Mouse (Mus musculus): Measurements from ENCODE around the gene Bid. TPM values are rescaled to one million over a fixed set of nuclear protein-coding genes. Genes with fewer than 3 reads are reported as not detected.
"Not testable (repeated sequence)": the region's sequence is repeated elsewhere in the genome, so short reads cannot be mapped to it uniquely, and the experiment has no call there.

The Bid gene
- polyA plus RNA-seq, 1 experiment from 2014 or later = 23.8 TPM

- Histone ChIP-seq H3K9ac (no peak overlapping the region), H3K36me3 (no peaks in the 10 kb centered on the region), H3K9me3 (replicated peaks) (no peaks in the 10 kb centered on the region), H3K27ac (no peak overlapping the region), H3K4me3 (replicated peaks) (no peak overlapping the region), H3K4me1 (peaks cover 29% of the 10 kb centered on the region), H3K27me3 (0 out of 2 replicates have a peak, but pooled peaks cover 6% of the 10 kb centered on the region), H3K4me2 (no peak overlapping the region)
- no peak for ATAC-seq (replicated peaks; ENCODE audit: low FRiP score)
- 87% methylated on average over 8 of the region's 8 CpGs for WGBS
Observed at GRCm38 (mm10) chr6:120913783-120914182, 2.9 kb downstream of the Bid start.

GRCm38 (mm10) chr6:120912931-120913330 lies 3.7 kb downstream of the Bid start:
- Histone ChIP-seq H3K9ac (no peak overlapping the region), H3K9me3 (replicated peaks) (no peaks in the 10 kb centered on the region), H3K36me3 (no peaks in the 10 kb centered on the region), H3K4me1 (peaks cover 29% of the 10 kb centered on the region), H3K4me3 (replicated peaks) (no peak overlapping the region), H3K4me2 (no peak overlapping the region), H3K27me3 (0 out of 2 replicates have a peak, but pooled peaks cover 6% of the 10 kb centered on the region), H3K27ac (no peak overlapping the region)
- ATAC-seq (replicated peaks; ENCODE audit: low FRiP score) = no peak
- WGBS = 54% methylated on average over 2 of the region's 2 CpGs

DNA sequence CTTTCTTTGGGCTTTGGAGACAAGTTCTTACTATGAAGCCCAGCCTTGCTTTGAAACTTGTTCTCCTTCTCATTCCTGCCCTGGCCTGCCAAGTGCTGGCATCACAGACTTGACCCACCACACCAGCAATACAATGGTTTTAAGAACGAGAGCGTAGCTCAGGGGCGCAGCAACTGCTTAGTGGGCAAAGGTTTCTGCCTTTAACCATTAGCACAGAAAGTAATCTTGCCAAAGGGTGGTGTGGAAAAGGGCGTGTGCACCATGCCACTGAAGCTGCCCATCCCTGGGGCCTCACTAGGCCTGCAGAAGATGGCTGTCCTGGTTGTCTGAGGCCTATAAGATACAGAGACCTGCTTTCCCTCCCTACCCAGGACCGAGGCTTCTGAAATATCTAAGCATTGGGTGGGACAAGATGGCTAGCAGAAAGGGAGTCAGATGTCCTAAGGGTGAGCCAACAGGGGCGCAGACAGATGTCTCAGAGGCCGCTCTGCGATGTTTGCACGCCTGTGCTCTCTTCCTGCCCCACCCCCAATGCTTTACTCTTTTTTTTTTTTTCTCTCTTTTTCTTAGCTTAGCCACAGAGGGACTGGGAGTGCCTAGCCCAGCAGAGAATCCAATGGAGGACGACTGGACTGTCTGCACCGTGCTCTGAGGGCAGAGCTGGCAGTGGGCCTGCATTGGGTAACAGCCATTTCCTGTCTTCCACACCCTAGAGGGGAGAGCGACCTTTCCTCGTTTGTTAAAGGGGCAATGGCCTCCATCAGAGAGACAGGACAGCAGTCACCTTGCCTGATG lies 5.2 kb downstream of the Bid start:
- H3K36me3 ChIP-seq = no peaks in the 10 kb centered on the region
- 0 out of 2 replicates have a peak, but pooled peaks cover 6% of the 10 kb centered on the region for H3K27me3 ChIP-seq
- no peak overlapping the region for H3K4me3 ChIP-seq (replicated peaks)
- H3K4me2 ChIP-seq = no peak overlapping the region
- H3K4me1 ChIP-seq = peaks cover 25% of the 10 kb centered on the region
- no peak for ATAC-seq (replicated peaks; ENCODE audit: low FRiP score)
- H3K9ac ChIP-seq = no peak overlapping the region
- WGBS = 68% methylated on average over 13 of the region's 13 CpGs
- no peak overlapping the region for H3K27ac ChIP-seq
- H3K9me3 ChIP-seq (replicated peaks) = no peaks in the 10 kb centered on the region

DNA sequence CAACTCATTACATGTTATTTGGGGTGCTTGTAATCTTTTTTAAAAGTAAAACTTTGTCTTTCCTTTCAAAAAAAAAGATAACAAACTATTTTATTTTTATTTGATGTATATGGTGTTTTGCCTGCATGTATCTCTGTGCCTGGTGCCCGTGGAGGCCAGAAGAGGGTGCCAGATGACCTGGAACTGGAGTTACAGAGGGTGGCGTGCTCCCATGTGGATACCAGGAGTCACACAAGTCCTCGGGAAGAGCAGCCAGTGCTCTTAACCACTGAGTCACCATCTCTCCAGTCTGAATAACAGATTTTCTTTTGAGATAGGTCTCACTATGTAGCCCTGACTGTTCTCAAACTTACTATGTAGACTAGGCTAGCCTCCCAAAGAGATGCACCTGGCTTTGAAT lies 7.2 kb downstream of the Bid start:
- H3K36me3 ChIP-seq = no peaks in the 10 kb centered on the region
- H3K27ac ChIP-seq = no peak overlapping the region
- ATAC-seq (replicated peaks; ENCODE audit: low FRiP score) = no peak
- WGBS = 85% methylated on average over 3 of the region's 3 CpGs
- H3K9ac ChIP-seq = no peak overlapping the region
- H3K4me2 ChIP-seq = no peak overlapping the region
- no peak overlapping the region for H3K4me3 ChIP-seq (replicated peaks)
- peaks cover 8% of the 10 kb centered on the region; the same call in 1 of the 2 replicates for H3K4me1 ChIP-seq
- no peaks in the 10 kb centered on the region for H3K9me3 ChIP-seq (replicated peaks)
- H3K27me3 ChIP-seq = no peaks in the 10 kb centered on the region

DNA sequence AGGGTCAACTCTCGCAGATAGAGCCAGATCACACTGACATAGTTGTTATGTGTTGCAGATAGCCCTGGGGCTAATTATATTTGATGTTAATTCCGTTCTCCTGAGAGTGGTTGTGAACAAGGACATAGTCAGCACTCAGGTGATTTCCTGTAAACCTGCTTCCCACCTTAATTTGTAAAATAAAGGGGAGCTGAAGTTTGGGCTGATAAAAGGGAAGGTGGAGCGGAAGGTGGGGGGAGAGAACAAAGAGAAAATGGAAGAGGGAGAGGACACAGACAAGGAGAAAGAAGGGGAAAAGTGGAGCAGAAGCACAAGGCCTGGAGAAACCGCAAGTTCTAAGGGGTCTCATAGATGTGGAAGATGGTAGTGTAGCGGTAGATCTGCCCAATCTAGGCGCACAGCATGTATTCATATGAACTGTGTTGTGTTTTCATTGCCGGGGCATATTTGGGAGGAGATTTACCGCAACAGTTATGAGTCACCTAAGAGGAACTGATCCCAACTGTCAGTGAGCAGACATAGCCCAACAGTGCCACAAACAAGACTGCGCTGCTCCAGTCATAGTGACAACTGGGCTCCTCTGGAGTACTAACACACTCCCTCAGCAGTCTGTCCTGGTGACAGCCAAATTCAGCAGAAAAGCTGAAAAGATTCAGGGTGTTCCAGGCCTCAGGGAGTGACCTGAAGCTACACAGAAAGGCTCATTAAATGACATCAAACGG lies 8.6 kb downstream of the Bid start:
- H3K36me3 ChIP-seq; H3K27ac ChIP-seq; ATAC-seq (replicated peaks; ENCODE audit: low FRiP score); H3K27me3 ChIP-seq; H3K4me2 ChIP-seq; H3K9me3 ChIP-seq (replicated peaks); H3K4me1 ChIP-seq; H3K4me3 ChIP-seq (replicated peaks); H3K9ac ChIP-seq: not testable (repeated sequence)
- WGBS = 93% methylated on average over 10 of the region's 10 CpGs

DNA sequence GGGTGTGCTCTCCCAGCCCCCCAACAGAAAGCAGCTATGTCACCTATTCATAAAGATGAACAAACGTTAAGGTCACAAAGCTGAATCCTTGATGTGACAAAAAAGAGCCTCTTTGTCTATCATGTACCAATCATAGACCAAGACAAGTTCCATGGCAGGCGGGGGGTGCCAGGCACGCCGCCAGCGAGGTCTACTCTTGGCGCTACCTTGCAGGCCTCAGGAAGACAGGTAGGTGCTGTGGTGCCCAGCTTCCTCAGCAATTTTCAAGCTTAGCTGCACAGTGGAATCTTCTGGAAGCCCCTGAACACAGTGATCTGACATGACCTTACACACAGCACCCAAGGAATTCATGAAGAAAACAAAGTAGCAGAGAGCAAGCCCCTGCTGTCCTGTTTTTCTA lies 10.1 kb downstream of the Bid start:
- WGBS = 93% methylated on average over 6 of the region's 6 CpGs
- no peak overlapping the region for H3K27ac ChIP-seq
- no peak overlapping the region for H3K4me2 ChIP-seq
- H3K27me3 ChIP-seq = no peaks in the 10 kb centered on the region
- no peak overlapping the region for H3K9ac ChIP-seq
- 0 out of 2 replicates have a peak, but pooled peaks cover 3% of the 10 kb centered on the region for H3K4me1 ChIP-seq
- H3K36me3 ChIP-seq = no peaks in the 10 kb centered on the region
- no peak overlapping the region for H3K4me3 ChIP-seq (replicated peaks)
- no peaks in the 10 kb centered on the region for H3K9me3 ChIP-seq (replicated peaks)
- ATAC-seq (replicated peaks; ENCODE audit: low FRiP score) = no peak

- H3K36me3 ChIP-seq = no peaks in the 10 kb centered on the region
- no peak for ATAC-seq (replicated peaks; ENCODE audit: low FRiP score)
- H3K4me1 ChIP-seq = 0 out of 2 replicates have a peak, but pooled peaks cover 2% of the 10 kb centered on the region
- H3K4me3 ChIP-seq (replicated peaks) = no peak overlapping the region
- no peak overlapping the region for H3K9ac ChIP-seq
- no peak overlapping the region for H3K4me2 ChIP-seq
- no peaks in the 10 kb centered on the region for H3K27me3 ChIP-seq
- peak overlapping the region; percentile 68; the same call in 1 of the 2 replicates for H3K27ac ChIP-seq
- no peaks in the 10 kb centered on the region for H3K9me3 ChIP-seq (replicated peaks)
- WGBS = 74% methylated on average over 5 of the region's 5 CpGs
Observed at GRCm38 (mm10) chr6:120905111-120905510, 11.5 kb downstream of the Bid start.

DNA sequence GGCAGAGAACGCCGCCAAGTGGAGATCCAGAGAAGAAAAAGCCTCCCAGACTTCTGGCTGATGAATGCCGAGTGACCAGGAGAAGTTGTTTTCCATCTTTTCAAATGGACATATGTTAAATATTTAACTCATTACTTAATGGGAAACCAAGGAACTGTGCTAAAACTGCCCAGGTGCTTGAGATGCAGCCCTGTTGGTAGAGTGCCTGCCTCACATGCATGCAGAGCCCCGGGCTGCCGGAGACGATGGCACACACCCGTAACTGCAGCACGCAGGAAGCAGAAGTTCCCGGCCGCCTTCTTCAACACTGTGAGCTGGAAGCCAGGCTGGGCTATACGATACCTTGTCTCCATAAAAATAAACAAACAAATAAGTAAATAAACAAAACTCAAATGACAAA lies 12.7 kb downstream of the Bid start:
- 0 out of 2 replicates have a peak, but pooled peaks cover 2% of the 10 kb centered on the region for H3K4me1 ChIP-seq
- H3K36me3 ChIP-seq = no peaks in the 10 kb centered on the region
- H3K4me3 ChIP-seq (replicated peaks) = no peak overlapping the region
- peak; percentile 75; the same call in 1 of the 2 replicates for ATAC-seq (replicated peaks; ENCODE audit: low FRiP score)
- peak overlapping the region; percentile 68; the same call in 1 of the 2 replicates for H3K27ac ChIP-seq
- WGBS = 85% methylated on average over 11 of the region's 11 CpGs
- H3K27me3 ChIP-seq = no peaks in the 10 kb centered on the region
- H3K4me2 ChIP-seq = 0 out of 2 replicates have a peak overlapping the region, but pooled peaks have one; percentile 4
- no peaks in the 10 kb centered on the region for H3K9me3 ChIP-seq (replicated peaks)
- no peak overlapping the region for H3K9ac ChIP-seq

GRCm38 (mm10) chr6:120903450-120903912 lies 13.2 kb downstream of the Bid start:
- Histone ChIP-seq H3K9me3 (replicated peaks) (no peaks in the 10 kb centered on the region), H3K4me1 (0 out of 2 replicates have a peak, but pooled peaks cover 2% of the 10 kb centered on the region), H3K4me3 (replicated peaks) (no peak overlapping the region), H3K36me3 (no peaks in the 10 kb centered on the region), H3K9ac (no peak overlapping the region), H3K4me2 (0 out of 2 replicates have a peak overlapping the region, but pooled peaks have one; percentile 4), H3K27me3 (no peaks in the 10 kb centered on the region), H3K27ac (peak overlapping the region; percentile 68; the same call in 1 of the 2 replicates)
- 58% methylated on average over 5 of the region's 5 CpGs for WGBS
- peak; percentile 83 for ATAC-seq (replicated peaks; ENCODE audit: low FRiP score)

- 88% methylated on average over 14 of the region's 14 CpGs for WGBS
- Histone ChIP-seq H3K4me2 (no peak overlapping the region), H3K4me3 (replicated peaks) (no peak overlapping the region), H3K27ac (no peak overlapping the region), H3K4me1 (0 out of 2 replicates have a peak, but pooled peaks cover 2% of the 10 kb centered on the region), H3K36me3 (no peaks in the 10 kb centered on the region), H3K9me3 (replicated peaks) (no peaks in the 10 kb centered on the region), H3K9ac (no peak overlapping the region), H3K27me3 (no peaks in the 10 kb centered on the region)
- no peak for ATAC-seq (replicated peaks; ENCODE audit: low FRiP score)
Observed at GRCm38 (mm10) chr6:120901776-120902645, 14.6 kb downstream of the Bid start.

GRCm38 (mm10) chr6:120898188-120898833 lies 18.3 kb downstream of the Bid start:
- H3K9me3 ChIP-seq (replicated peaks) = no peaks in the 10 kb centered on the region
- ATAC-seq (replicated peaks; ENCODE audit: low FRiP score) = peak; percentile 22; the same call in 1 of the 2 replicates
- peaks cover 22% of the 10 kb centered on the region for H3K36me3 ChIP-seq
- H3K27ac ChIP-seq = no peak overlapping the region
- no peak overlapping the region for H3K9ac ChIP-seq
- no peaks in the 10 kb centered on the region for H3K4me1 ChIP-seq
- WGBS = 74% methylated on average over 6 of the region's 6 CpGs
- H3K4me2 ChIP-seq = no peak overlapping the region
- H3K27me3 ChIP-seq = no peaks in the 10 kb centered on the region
- no peak overlapping the region for H3K4me3 ChIP-seq (replicated peaks)
